Mouse (Mus musculus) retina, embryonic 14.5 days (tissue): ENCODE measurements around the gene Rtkn.
A peak's percentile ranks its signal among the peaks of the same experiment; 100 is the strongest.

Experiments used
- DNase-seq: peaks from one replicate; pipeline ENCODE4 v3.0.0-alpha.2; 2015; ENCODE audit warnings: low spot score

Rtkn gene

GRCm38 (mm10) chr6:83116373-83117164 lies 18.7 kb upstream of the Rtkn start:
- DNase-seq: no peak

DNA sequence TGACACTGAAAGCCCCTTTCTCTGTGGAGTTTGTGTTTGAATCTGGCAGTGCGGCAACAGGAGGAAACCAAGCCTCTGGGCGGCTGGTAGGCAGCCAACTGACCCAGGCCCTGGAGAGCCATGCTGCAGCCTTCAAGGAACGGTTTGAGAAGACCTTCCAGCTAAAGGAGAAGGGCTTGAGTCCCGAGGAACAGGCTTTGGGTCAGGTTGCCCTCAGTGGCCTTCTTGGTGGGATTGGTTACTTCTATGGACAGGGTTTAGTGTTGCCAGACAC lies 18.2 kb upstream of the Rtkn start:
- no peak for DNase-seq

DNA sequence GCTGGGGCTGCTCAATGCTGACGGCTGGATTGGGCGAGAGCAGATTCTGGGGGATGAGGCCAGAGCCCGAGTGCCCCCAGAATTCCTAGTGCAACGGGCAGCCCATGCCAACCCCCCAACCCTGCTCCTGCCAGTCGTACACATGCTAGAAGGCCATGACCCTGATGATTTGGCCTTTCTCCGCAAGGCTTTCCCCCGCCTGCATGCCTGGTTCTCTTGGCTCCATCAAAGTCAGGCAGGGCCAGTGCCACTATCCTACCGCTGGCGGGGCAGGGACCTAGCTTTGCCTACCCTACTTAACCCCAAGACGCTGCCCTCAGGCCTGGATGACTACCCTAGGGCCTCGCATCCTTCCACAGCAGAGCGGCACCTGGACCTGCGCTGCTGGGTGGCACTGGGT lies 17.6 kb upstream of the Rtkn start:
- no peak for DNase-seq

- no peak for DNase-seq
Measured at GRCm38 (mm10) chr6:83118369-83118768, 16.9 kb upstream of the Rtkn start.

- no peak for DNase-seq
Measured at GRCm38 (mm10) chr6:83118825-83119733, 16.2 kb upstream of the Rtkn start.

DNA sequence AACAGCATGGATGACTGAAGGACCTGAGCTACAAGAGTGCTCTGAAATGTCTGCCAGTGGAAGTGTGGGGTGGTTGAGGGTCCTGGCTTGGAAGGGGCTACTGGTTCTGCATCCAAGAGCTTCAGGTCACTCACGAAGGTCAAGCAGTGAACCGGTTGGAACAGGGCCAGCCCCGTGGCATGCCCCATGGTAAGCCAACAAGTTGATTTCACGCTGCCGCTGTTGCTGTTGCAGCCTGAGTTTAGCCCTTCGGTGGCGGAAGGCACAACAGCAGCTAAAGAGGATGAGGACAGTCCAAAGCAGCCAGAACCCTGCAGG lies 15.6 kb upstream of the Rtkn start:
- no peak for DNase-seq

GRCm38 (mm10) chr6:83120930-83121862 lies 14.1 kb upstream of the Rtkn start, which contains the start of gene Wbp1:
Gene Wbp1, minus strand, starts transcription at chr6:83121559.
- DNase-seq: peak; percentile 98

GRCm38 (mm10) chr6:83121863-83122710 lies 13.2 kb upstream of the Rtkn start:
- no peak for DNase-seq

GRCm38 (mm10) chr6:83122961-83123360 lies 12.3 kb upstream of the Rtkn start:
- DNase-seq: no peak

DNA sequence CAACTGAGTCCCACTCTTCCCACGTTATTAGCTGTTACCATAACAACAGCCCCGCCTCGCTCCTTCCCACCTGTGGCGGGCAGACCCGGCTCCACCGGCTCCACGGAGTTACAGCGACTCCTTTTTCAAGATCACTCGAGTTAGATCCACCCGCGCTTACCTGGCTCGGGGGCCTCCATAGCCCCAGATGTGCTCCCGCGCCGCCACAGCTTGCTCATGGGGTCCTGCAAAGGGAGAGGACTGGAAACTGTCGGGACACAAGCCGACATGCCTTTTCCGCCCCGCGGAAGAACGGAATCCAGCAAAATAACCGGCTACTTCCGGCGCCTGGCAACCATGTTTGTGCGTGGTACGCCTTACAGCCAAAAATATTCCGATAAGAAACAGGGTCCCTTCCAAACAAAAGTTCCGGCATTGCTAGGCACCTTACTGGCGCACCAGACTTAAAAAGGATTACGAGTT lies 10.4 kb upstream of the Rtkn start:
- DNase-seq: peak; percentile 97

- no peak for DNase-seq
Measured at GRCm38 (mm10) chr6:83125331-83125730, 9.9 kb upstream of the Rtkn start, which contains the start of gene Ino80b. Gene Ino80b, minus strand, starts transcription at chr6:83125431.

- no peak for DNase-seq
Measured at GRCm38 (mm10) chr6:83127419-83127818, 7.8 kb upstream of the Rtkn start.

DNA sequence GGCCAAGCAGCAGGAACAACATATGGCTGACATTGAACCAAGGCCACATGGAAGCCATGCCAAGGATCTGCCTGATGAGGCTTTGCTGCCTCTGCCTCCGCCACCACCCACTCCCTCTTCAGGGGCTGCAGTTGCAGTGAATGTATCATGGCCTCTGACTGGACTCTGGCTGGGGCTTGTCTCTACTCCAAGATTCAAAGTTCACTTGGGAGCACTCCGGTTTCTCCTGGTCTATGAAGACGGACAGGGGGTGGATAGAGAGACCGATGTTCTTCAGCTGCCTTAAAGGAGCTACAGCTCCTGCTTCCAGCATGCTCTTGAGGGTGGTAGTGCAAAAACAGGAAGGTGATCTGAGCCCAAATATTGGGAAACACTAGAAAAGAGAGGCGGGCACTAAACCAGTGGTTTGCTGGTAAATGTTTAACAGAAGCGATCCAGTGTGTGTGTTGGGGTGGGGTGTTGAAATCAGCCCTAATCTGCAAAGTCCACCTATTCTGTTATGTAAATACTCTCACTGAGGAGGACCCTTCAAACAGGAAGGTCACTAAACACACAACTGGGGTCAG lies 3.7 kb upstream of the Rtkn start:
- no peak for DNase-seq

- no peak for DNase-seq
Measured at GRCm38 (mm10) chr6:83132176-83132919, 2.9 kb upstream of the Rtkn start.

- no peak for DNase-seq
Measured at GRCm38 (mm10) chr6:83134226-83134625, 1.0 kb upstream of the Rtkn start.

- DNase-seq: no peak
Measured at GRCm38 (mm10) chr6:83135571-83136161, 403 bp downstream of the Rtkn start.

GRCm38 (mm10) chr6:83136291-83136880 lies 1.1 kb downstream of the Rtkn start:
- DNase-seq: peak; percentile 19

GRCm38 (mm10) chr6:83136881-83137575 lies 1.8 kb downstream of the Rtkn start:
- DNase-seq: peak; percentile 80

DNA sequence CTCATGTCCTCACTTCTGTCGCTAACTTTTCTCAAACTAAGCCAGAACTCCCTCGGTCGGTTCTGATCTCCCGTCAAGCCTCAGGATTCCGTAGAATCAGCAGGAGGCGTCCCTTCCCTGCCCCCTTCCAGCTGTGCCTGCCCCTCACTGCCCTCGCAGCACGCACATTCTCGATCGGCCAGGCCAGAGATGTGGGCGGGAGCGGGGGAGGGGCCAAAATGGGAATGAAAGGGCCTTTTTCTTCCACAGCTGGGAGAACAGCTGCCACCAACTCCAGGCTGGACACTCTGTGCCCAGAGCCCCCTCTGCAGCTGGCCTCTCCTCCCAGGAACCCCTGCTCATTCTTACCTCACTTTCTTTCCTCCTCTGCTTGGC lies 2.3 kb downstream of the Rtkn start:
- peak; percentile 83 for DNase-seq
